Mouse (Mus musculus) forebrain, embryonic 16.5 days (tissue): Measurements from ENCODE around the gene Taldo1. TPM values are rescaled to one million over a fixed set of nuclear protein-coding genes. Genes with fewer than 3 reads are reported as not detected.

Experiments used
- ATAC-seq: fragments of 200-750 bp; cut with Nextera tagmentation; 2 replicates; pipeline ENCODE4 v1.8.0; 2017; ENCODE audit warnings: mild to moderate bottlenecking, moderate library complexity
- H3K27ac ChIP-seq: fragments of 300-500 bp; sonication (generic); 2 replicates; pipeline ENCODE4 v1.5.1; 2014; ENCODE audit warnings: low read length, control low read depth
- H3K27me3 ChIP-seq: fragments of 300-500 bp; sonication (generic); replicated peaks from 2 replicates; pipeline ENCODE4 v1.6.1; 2014; ENCODE audit warnings: low read length; ENCODE audit not compliant: control insufficient read depth, insufficient read depth
- H3K36me3 ChIP-seq: fragments of 300-500 bp; sonication (generic); 2 replicates; pipeline ENCODE4 v1.6.1; 2014; ENCODE audit not compliant: control insufficient read depth, insufficient read depth
- H3K4me1 ChIP-seq: fragments of 300-500 bp; sonication (generic); replicated peaks from 2 replicates; pipeline ENCODE4 v1.6.1; 2014; ENCODE audit warnings: low read length; ENCODE audit not compliant: control insufficient read depth, insufficient read depth
- H3K4me2 ChIP-seq: fragments of 300-500 bp; sonication (generic); 2 replicates; pipeline ENCODE4 v1.6.1; 2014; ENCODE audit warnings: mild to moderate bottlenecking, low read length, control low read depth
- H3K4me3 ChIP-seq: fragments of 300-500 bp; sonication (generic); replicated peaks from 2 replicates; pipeline ENCODE4 v1.5.1; 2014; ENCODE audit warnings: mild to moderate bottlenecking, low read length, control low read depth
- H3K9ac ChIP-seq: fragments of 300-500 bp; sonication (generic); replicated peaks from 2 replicates; pipeline ENCODE4 v1.6.1; 2014; ENCODE audit warnings: low read depth, low read length, control low read depth
- H3K9me3 ChIP-seq: fragments of 300-500 bp; sonication (generic); 2 replicates; pipeline ENCODE4 v1.6.1; 2016; ENCODE audit warnings: low read length; ENCODE audit not compliant: control insufficient read depth
- WGBS: fragments of 180-500 bp; shearing (Covaris S2); extraction: QIAGEN DNeasy Blood & Tissue Kit; methylation state at CpG from one replicate; pipeline ENCODE4 v1.1.7; 2014; 5-methylcytosine and 5-hydroxymethylcytosine counted together
- polyA plus RNA-seq: library from polyadenylated mRNA; unstranded; fragments of >200 nt; fragmentation: Nextera tagmentation; extraction: Ambion mirVana; gene quantifications from 2 replicates; pipeline ENCODE4 v1.2.1, GENCODE M21; 2015

Gene Taldo1
- polyA plus RNA-seq, 1 experiment from 2014 or later: 342 TPM

- H3K4me1 ChIP-seq: peaks cover 34% of the 10 kb centered on the region
- ATAC-seq: peak; percentile 11; the same call in 1 of the 2 replicates
- H3K4me2 ChIP-seq: peak overlapping the region; percentile 84
- 64% methylated on average over 9 of the region's 9 CpGs for WGBS
- H3K9me3 ChIP-seq: no peaks in the 10 kb centered on the region
- no peaks in the 10 kb centered on the region for H3K27me3 ChIP-seq
- H3K36me3 ChIP-seq: peaks cover 11% of the 10 kb centered on the region
- no peak overlapping the region for H3K9ac ChIP-seq
- H3K27ac ChIP-seq: no peak overlapping the region
- H3K4me3 ChIP-seq: no peak overlapping the region
Measured at GRCm38 (mm10) chr7:141429840-141430584, 38.0 kb downstream of the Taldo1 start.

GRCm38 (mm10) chr7:141430585-141431240, 38.7 kb downstream of the Taldo1 start:
- H3K4me1 ChIP-seq: peaks cover 39% of the 10 kb centered on the region
- no peak overlapping the region for H3K27ac ChIP-seq
- 93% methylated on average over 9 of the region's 9 CpGs for WGBS
- H3K36me3 ChIP-seq: peaks cover 11% of the 10 kb centered on the region
- H3K4me2 ChIP-seq: no peak overlapping the region
- no peaks in the 10 kb centered on the region for H3K9me3 ChIP-seq
- no peaks in the 10 kb centered on the region for H3K27me3 ChIP-seq
- no peak overlapping the region for H3K4me3 ChIP-seq
- no peak for ATAC-seq
- no peak overlapping the region for H3K9ac ChIP-seq

GRCm38 (mm10) chr7:141431434-141432185, 39.6 kb downstream of the Taldo1 start:
- Histone ChIP-seq H3K27me3 (no peaks in the 10 kb centered on the region), H3K4me3 (no peak overlapping the region), H3K4me2 (no peak overlapping the region), H3K36me3 (peaks cover 11% of the 10 kb centered on the region), H3K4me1 (peaks cover 48% of the 10 kb centered on the region), H3K9ac (no peak overlapping the region), H3K9me3 (no peaks in the 10 kb centered on the region), H3K27ac (no peak overlapping the region)
- no peak for ATAC-seq
- 95% methylated on average over 18 of the region's 19 CpGs for WGBS

- Histone ChIP-seq H3K4me3 (no peak overlapping the region), H3K27ac (no peak overlapping the region), H3K4me2 (no peak overlapping the region), H3K9me3 (no peaks in the 10 kb centered on the region), H3K36me3 (peaks cover 9% of the 10 kb centered on the region), H3K9ac (no peak overlapping the region), H3K27me3 (no peaks in the 10 kb centered on the region), H3K4me1 (peaks cover 53% of the 10 kb centered on the region)
- no peak for ATAC-seq
- WGBS: 81% methylated on average over 8 of the region's 8 CpGs
Measured at GRCm38 (mm10) chr7:141432186-141432611, 40.2 kb downstream of the Taldo1 start.

- Histone ChIP-seq H3K9ac (no peak overlapping the region), H3K4me3 (no peak overlapping the region), H3K4me2 (no peak overlapping the region), H3K27me3 (no peaks in the 10 kb centered on the region), H3K9me3 (no peaks in the 10 kb centered on the region), H3K27ac (no peak overlapping the region), H3K36me3 (peaks cover 9% of the 10 kb centered on the region), H3K4me1 (peaks cover 53% of the 10 kb centered on the region)
- ATAC-seq: no peak
- WGBS: 84% methylated on average over 6 of the region's 6 CpGs
Measured at GRCm38 (mm10) chr7:141432741-141433516, 40.9 kb downstream of the Taldo1 start.

GRCm38 (mm10) chr7:141433517-141434400, 41.8 kb downstream of the Taldo1 start:
- Histone ChIP-seq H3K9me3 (no peaks in the 10 kb centered on the region), H3K36me3 (peaks cover 9% of the 10 kb centered on the region), H3K4me1 (peaks cover 46% of the 10 kb centered on the region), H3K9ac (peak overlapping the region; percentile 71), H3K4me3 (peak overlapping the region; percentile 65), H3K27ac (peak overlapping the region; percentile 79), H3K4me2 (peak overlapping the region; percentile 86), H3K27me3 (no peaks in the 10 kb centered on the region)
- 69% methylated on average over 15 of the region's 15 CpGs for WGBS
- ATAC-seq: no peak

- Histone ChIP-seq H3K9me3 (no peaks in the 10 kb centered on the region), H3K9ac (peak overlapping the region; percentile 71), H3K27me3 (no peaks in the 10 kb centered on the region), H3K27ac (peak overlapping the region; percentile 79), H3K4me1 (peaks cover 45% of the 10 kb centered on the region), H3K4me3 (peak overlapping the region; percentile 65), H3K36me3 (peaks cover 9% of the 10 kb centered on the region), H3K4me2 (peak overlapping the region; percentile 86)
- peak; percentile 20; the same call in 1 of the 2 replicates for ATAC-seq
- 7% methylated on average over 8 of the region's 8 CpGs for whole genome bisulfite sequencing
Measured at GRCm38 (mm10) chr7:141434464-141434863, 42.5 kb downstream of the Taldo1 start.

GRCm38 (mm10) chr7:141435129-141435855, 43.3 kb downstream of the Taldo1 start:
- Histone ChIP-seq H3K4me1 (peaks cover 42% of the 10 kb centered on the region), H3K27ac (peak overlapping the region; percentile 79), H3K27me3 (no peaks in the 10 kb centered on the region), H3K9ac (peak overlapping the region; percentile 71), H3K4me3 (peak overlapping the region; percentile 65), H3K9me3 (no peaks in the 10 kb centered on the region), H3K4me2 (peak overlapping the region; percentile 86), H3K36me3 (peaks cover 9% of the 10 kb centered on the region)
- peak; percentile 18 for ATAC-seq
- 3% methylated on average over 17 of the region's 17 CpGs for WGBS
